Mouse (Mus musculus) kidney, embryonic 14.5 days (tissue): ENCODE results near the gene Cnp. TPM values are rescaled to one million over a fixed set of nuclear protein-coding genes. Genes with fewer than 3 reads are reported as not detected.
A peak's percentile ranks its signal among the peaks of the same experiment; 100 is the strongest.

Experiments
- ATAC-seq: fragments of 200-750 bp; cut with Nextera tagmentation; 2 replicates; pipeline ENCODE4 v1.8.0; 2017; ENCODE audit warnings: moderate number of reproducible peaks, mild to moderate bottlenecking, moderate TSS enrichment, moderate library complexity; ENCODE audit not compliant: low FRiP score, low TSS enrichment
- H3K27ac ChIP-seq: fragments of 300-500 bp; sonication (generic); 2 replicates; pipeline ENCODE4 v1.5.1; 2014; ENCODE audit warnings: low read depth, mild to moderate bottlenecking, low read length, moderate library complexity, mixed read lengths
- H3K27me3 ChIP-seq: fragments of 300-500 bp; sonication (generic); 2 replicates; pipeline ENCODE4 v1.6.1; 2014; ENCODE audit warnings: mild to moderate bottlenecking, low read length; ENCODE audit not compliant: control insufficient read depth, insufficient read depth
- H3K36me3 ChIP-seq: fragments of 300-500 bp; sonication (generic); 2 replicates; pipeline ENCODE4 v1.6.1; 2014; ENCODE audit warnings: low read length, mixed read lengths; ENCODE audit not compliant: control insufficient read depth, insufficient read depth
- H3K4me1 ChIP-seq: fragments of 300-500 bp; sonication (generic); 2 replicates; pipeline ENCODE4 v1.6.1; 2014; ENCODE audit warnings: low read length, mixed read lengths; ENCODE audit not compliant: control insufficient read depth, insufficient read depth
- H3K4me2 ChIP-seq: fragments of 300-500 bp; sonication (generic); replicated peaks from 2 replicates; pipeline ENCODE4 v1.6.1; 2014; ENCODE audit warnings: low read depth, mild to moderate bottlenecking, low read length
- H3K4me3 ChIP-seq: fragments of 300-500 bp; sonication (generic); 2 replicates; pipeline ENCODE4 v1.5.1; 2014; ENCODE audit warnings: mild to moderate bottlenecking, low read length
- H3K9ac ChIP-seq: fragments of 300-500 bp; sonication (generic); 2 replicates; pipeline ENCODE4 v1.6.1; 2014; ENCODE audit warnings: low read depth, mild to moderate bottlenecking, low read length, moderate library complexity
- H3K9me3 ChIP-seq: fragments of 300-500 bp; sonication (generic); 2 replicates; pipeline ENCODE4 v1.6.1; 2016; ENCODE audit warnings: low read length; ENCODE audit not compliant: control insufficient read depth
- WGBS: fragments of 180-500 bp; shearing (Covaris S2); extraction: QIAGEN DNeasy Blood & Tissue Kit; methylation state at CpG from one replicate; pipeline ENCODE4 v1.1.7; 2014; 5-methylcytosine and 5-hydroxymethylcytosine counted together
- polyA plus RNA-seq: library from polyadenylated mRNA; unstranded; fragments of >200 nt; fragmentation: Nextera tagmentation; extraction: Ambion mirVana; gene quantifications from 2 replicates; pipeline ENCODE4 v1.2.1, GENCODE M21; 2014

Cnp gene
- 17.0 and 25.0 TPM in 2 replicates for polyA plus RNA-seq

DNA sequence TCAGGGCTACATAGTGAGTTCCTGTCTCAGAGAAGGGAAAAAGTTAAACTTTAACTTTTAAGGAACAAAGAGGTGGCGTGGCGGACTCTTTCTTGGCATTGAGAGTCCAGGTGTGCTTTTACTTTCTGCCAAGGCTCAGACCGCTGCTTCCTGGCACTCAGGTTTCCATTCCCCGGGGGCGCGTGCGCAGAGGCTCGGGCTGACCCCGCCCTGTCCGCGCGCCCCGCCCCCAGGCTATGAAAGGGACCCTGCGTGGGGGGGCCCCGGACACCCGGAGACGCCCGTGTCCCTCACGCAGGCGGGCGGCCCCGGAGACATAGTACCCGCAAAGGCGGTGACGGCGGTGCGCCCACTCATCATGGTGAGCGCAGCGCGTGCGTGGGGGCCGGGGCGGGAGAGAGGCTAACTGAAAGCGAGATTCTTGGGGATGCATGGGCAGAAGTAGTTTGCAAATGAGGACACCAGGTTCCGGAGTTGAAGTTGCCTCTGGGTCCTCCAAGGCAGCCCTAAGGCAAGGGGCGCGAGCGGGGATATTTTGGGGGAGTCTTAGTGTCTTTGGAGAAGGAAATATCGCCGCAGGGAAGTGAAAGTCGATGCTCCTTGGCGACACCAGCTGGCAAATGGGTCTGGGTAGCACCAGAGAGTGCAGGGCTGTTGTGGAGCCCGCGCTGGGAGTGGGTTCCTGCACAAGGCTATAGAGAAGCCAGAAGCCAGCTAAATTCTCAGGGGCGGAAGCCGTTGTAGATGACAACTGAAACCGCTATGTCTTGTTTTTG is at the start of gene Cnp:
TSS of gene Cnp (plus strand) at position 197 of the 776 bp plus-strand sequence.
- peak within 1 kb of the TSS; percentile 53 for H3K4me2 ChIP-seq
- H3K27me3 ChIP-seq = no peaks in the 10 kb centered on the region
- no peaks in the 10 kb centered on the region for H3K9me3 ChIP-seq
- ATAC-seq = peak; percentile 79
- 2% methylated on average over 47 of the region's 47 CpGs for WGBS
- peak within 1 kb of the TSS; percentile 65 for H3K4me3 ChIP-seq
- H3K4me1 ChIP-seq = 0 out of 2 replicates have a peak, but pooled peaks cover 8% of the 10 kb centered on the region
- H3K27ac ChIP-seq = peak within 1 kb of the TSS; percentile 13; the same call in 1 of the 2 replicates
- peaks cover 19% of the 10 kb centered on the region; the same call in 1 of the 2 replicates for H3K36me3 ChIP-seq
- peak within 1 kb of the TSS; percentile 53 for H3K9ac ChIP-seq

GRCm38 (mm10) chr11:100524987-100525630 is 49.6 kb upstream of the Cnp start:
- H3K9ac ChIP-seq = peak overlapping the region; percentile 1; the same call in 1 of the 2 replicates

GRCm38 (mm10) chr11:100526052-100526816 is 48.5 kb upstream of the Cnp start:
- H3K9me3 ChIP-seq = no peaks in the 10 kb centered on the region
- H3K4me1 ChIP-seq = peaks cover 26% of the 10 kb centered on the region
- H3K4me2 ChIP-seq = peak overlapping the region; percentile 73
- 9% methylated on average over 15 of the region's 15 CpGs for WGBS
- H3K27ac ChIP-seq = no peak overlapping the region
- H3K36me3 ChIP-seq = peaks cover 25% of the 10 kb centered on the region
- ATAC-seq = no peak
- peak overlapping the region; percentile 87 for H3K9ac ChIP-seq
- peak overlapping the region; percentile 90 for H3K4me3 ChIP-seq
- H3K27me3 ChIP-seq = no peaks in the 10 kb centered on the region

More at GRCm38 (mm10) chr11:100524987-100525630, 49.6 kb upstream of the Cnp start:
- ATAC-seq = no peak
- peak overlapping the region; percentile 73; the same call in 1 of the 2 replicates for H3K4me2 ChIP-seq
- no peak overlapping the region; the same call in 1 of the 2 replicates for H3K4me3 ChIP-seq
- H3K9me3 ChIP-seq = no peaks in the 10 kb centered on the region
- WGBS = 46% methylated on average over 11 of the region's 11 CpGs
- H3K27me3 ChIP-seq = no peaks in the 10 kb centered on the region
- H3K36me3 ChIP-seq = peaks cover 35% of the 10 kb centered on the region
- H3K4me1 ChIP-seq = peaks cover 33% of the 10 kb centered on the region
- no peak overlapping the region for H3K27ac ChIP-seq

DNA sequence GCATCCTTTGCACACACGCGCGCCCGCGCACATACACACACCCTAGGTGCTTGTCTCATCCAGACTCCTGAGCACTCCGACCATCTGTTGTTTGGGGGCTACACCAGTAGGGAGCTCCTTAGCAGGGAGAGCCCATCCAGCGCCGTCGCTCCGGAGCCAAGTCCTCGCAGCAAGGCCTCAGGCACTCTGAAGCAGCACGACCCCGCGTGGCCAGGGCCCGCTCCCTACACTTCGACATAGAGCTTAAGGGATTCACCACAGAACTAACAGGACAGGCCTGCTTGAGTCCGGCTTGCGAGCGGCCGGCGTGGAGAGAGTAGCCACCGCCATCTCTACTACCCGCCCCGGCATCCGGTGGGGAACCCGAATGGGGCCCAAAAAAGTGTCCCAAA is 47.6 kb upstream of the Cnp start:
- Histone ChIP-seq H3K9ac (peak overlapping the region; percentile 87), H3K9me3 (no peaks in the 10 kb centered on the region), H3K36me3 (peaks cover 16% of the 10 kb centered on the region), H3K4me1 (peaks cover 23% of the 10 kb centered on the region), H3K4me3 (peak overlapping the region; percentile 90), H3K27ac (peak overlapping the region; percentile 93), H3K27me3 (no peaks in the 10 kb centered on the region), H3K4me2 (peak overlapping the region; percentile 73)
- peak; percentile 21 for ATAC-seq
- WGBS = under 1% methylated on average over 26 of the region's 26 CpGs

- peak; percentile 98 for ATAC-seq
- H3K4me2 ChIP-seq = peak within 1 kb of the TSS; percentile 73
- peak within 1 kb of the TSS; percentile 87 for H3K9ac ChIP-seq
- no peaks in the 10 kb centered on the region for H3K9me3 ChIP-seq
- peaks cover 10% of the 10 kb centered on the region for H3K36me3 ChIP-seq
- under 1% methylated on average over 54 of the region's 54 CpGs for WGBS
- H3K4me3 ChIP-seq = peak within 1 kb of the TSS; percentile 90
- H3K4me1 ChIP-seq = peaks cover 23% of the 10 kb centered on the region
- no peaks in the 10 kb centered on the region for H3K27me3 ChIP-seq
- peak within 1 kb of the TSS; percentile 93 for H3K27ac ChIP-seq
Observed at GRCm38 (mm10) chr11:100527458-100528374, 47.0 kb upstream of the Cnp start, which contains the start of gene Acly. TSS of gene Acly (minus strand) at chr11:100528000.

DNA sequence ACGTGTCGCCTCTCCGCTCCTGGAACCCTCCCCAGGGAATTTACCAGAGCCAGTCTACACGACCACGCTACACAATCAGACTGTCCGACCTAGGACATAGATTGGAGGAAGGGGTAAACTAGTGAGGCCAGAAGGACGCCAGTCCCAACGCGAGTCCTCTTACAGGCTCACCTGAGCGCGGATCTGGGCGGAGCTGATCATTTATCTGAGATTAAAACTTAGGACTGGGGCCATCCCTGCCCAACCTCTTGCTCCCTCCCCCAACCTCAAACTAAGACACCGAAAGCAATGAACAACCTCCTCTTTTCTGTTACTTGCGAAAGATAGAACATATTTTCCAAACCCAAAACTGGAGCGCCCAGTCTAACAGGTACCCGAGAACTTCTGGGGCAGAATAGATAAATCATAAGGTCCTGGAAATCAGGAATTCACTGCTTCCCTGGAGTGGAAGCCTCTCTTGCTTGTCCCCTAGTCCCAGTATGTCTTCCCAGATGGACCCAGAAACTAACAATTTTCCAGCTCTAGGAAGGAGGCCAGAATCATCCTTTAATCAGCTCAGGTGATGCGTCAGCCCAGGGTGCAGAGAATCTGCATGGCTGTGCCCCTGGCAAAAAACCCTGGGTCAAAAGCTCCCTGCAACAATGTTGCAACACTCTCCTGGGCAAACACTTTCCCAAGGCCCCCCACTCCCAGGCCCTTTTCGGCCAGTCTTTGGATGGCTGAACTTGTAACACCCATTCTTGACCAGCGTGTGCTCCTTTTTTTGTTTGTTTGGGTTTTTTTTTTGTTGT is 46.1 kb upstream of the Cnp start:
- Histone ChIP-seq H3K9ac (peak overlapping the region; percentile 87), H3K27me3 (no peaks in the 10 kb centered on the region), H3K4me3 (peak overlapping the region; percentile 90), H3K4me1 (peaks cover 23% of the 10 kb centered on the region), H3K36me3 (peaks cover 1% of the 10 kb centered on the region), H3K4me2 (peak overlapping the region; percentile 73), H3K9me3 (no peaks in the 10 kb centered on the region), H3K27ac (no peak overlapping the region)
- ATAC-seq = peak; percentile 47
- WGBS = 19% methylated on average over 19 of the region's 19 CpGs

DNA sequence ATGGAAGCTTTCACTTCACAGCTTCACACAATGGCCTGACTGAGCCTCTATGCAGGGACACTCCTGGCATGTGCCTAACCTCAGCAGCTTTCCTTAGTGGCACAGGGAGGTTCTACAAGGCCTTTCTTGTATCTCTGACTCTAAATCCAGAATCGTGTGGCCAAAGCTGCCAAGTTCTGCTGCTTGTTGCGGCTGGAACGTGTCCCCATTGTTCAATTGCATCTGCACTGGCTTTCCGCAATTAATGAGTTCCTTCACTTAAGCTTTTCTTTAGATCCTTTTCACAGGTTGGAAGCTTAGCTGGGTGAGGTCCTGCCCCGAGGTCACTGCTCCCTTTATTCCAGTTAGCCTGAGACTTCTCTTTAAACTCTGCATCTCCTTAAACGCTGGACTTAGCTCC is 40.8 kb upstream of the Cnp start:
- ATAC-seq = no peak
- H3K27me3 ChIP-seq = no peaks in the 10 kb centered on the region
- WGBS = 84% methylated on average over 6 of the region's 6 CpGs
- no peaks in the 10 kb centered on the region for H3K4me1 ChIP-seq
- no peak overlapping the region for H3K4me3 ChIP-seq
- no peaks in the 10 kb centered on the region for H3K36me3 ChIP-seq
- no peak overlapping the region for H3K9ac ChIP-seq
- H3K27ac ChIP-seq = no peak overlapping the region
- no peaks in the 10 kb centered on the region; the same call in 1 of the 2 replicates for H3K9me3 ChIP-seq
- H3K4me2 ChIP-seq = no peak overlapping the region
